Mouse (Mus musculus): ENCODE measurements around the gene Abcc2. TPM values are rescaled to one million over a fixed set of nuclear protein-coding genes. Genes with fewer than 3 reads are reported as not detected.

Abcc2 gene
- polyA plus RNA-seq, 1 experiment from 2014 or later = not detected

DNA sequence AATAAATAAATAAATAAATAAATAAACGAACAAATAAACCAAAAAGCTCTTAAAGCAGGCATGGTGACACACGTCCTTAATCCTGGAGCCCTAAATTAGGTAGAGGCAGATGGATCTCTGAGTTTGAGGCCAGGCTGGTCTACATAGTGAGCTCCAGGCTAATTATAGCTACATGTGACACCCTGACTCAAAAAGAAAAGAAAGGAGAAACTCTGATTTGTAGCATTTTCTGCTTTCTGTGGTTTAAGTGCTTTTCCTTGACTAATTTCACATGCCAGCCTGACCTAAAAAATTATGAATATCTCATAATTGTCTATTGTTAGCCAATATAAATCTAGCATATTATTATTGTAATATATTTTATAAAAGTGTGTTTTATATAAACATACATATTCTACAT, 19.6 kb upstream of the Abcc2 start:
- H3K9me3 ChIP-seq = no peaks in the 10 kb centered on the region
- no peaks in the 10 kb centered on the region for H3K36me3 ChIP-seq (replicated peaks)
- 79% methylated on average over 2 of the region's 2 CpGs for WGBS
- no peak overlapping the region for H3K27ac ChIP-seq
- no peaks in the 10 kb centered on the region for H3K4me1 ChIP-seq
- no peak overlapping the region for H3K4me2 ChIP-seq
- ATAC-seq (ENCODE audit: low FRiP score) = no peak
- H3K9ac ChIP-seq = no peak overlapping the region
- H3K4me3 ChIP-seq (replicated peaks) = no peak overlapping the region
- no peaks in the 10 kb centered on the region for H3K27me3 ChIP-seq

DNA sequence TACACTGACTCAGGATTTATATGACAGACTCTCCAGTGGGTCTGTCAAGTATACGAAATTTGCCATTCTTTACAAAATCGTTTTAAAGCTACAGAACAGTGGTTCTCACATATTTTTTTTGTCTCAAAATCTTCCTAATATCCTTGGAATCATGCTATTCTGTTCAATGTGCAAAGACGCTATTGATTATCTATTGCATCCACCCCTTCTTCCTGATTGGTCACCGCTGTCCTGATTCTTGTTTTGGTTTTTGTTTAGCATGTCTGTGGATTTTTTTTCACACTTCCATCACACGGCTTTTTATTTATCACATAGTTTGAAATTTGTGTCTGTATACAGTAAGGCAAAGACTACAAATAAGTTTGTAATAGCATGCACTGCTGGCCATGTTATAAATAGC, 15.5 kb upstream of the Abcc2 start:
- H3K27ac ChIP-seq = no peak overlapping the region
- H3K4me2 ChIP-seq = no peak overlapping the region
- H3K4me3 ChIP-seq (replicated peaks) = no peak overlapping the region
- H3K9ac ChIP-seq = no peak overlapping the region
- WGBS = 90% methylated on average over 5 of the region's 5 CpGs
- H3K4me1 ChIP-seq = no peaks in the 10 kb centered on the region
- no peak for ATAC-seq (ENCODE audit: low FRiP score)
- no peaks in the 10 kb centered on the region for H3K36me3 ChIP-seq (replicated peaks)
- no peaks in the 10 kb centered on the region for H3K27me3 ChIP-seq
- H3K9me3 ChIP-seq = no peaks in the 10 kb centered on the region

DNA sequence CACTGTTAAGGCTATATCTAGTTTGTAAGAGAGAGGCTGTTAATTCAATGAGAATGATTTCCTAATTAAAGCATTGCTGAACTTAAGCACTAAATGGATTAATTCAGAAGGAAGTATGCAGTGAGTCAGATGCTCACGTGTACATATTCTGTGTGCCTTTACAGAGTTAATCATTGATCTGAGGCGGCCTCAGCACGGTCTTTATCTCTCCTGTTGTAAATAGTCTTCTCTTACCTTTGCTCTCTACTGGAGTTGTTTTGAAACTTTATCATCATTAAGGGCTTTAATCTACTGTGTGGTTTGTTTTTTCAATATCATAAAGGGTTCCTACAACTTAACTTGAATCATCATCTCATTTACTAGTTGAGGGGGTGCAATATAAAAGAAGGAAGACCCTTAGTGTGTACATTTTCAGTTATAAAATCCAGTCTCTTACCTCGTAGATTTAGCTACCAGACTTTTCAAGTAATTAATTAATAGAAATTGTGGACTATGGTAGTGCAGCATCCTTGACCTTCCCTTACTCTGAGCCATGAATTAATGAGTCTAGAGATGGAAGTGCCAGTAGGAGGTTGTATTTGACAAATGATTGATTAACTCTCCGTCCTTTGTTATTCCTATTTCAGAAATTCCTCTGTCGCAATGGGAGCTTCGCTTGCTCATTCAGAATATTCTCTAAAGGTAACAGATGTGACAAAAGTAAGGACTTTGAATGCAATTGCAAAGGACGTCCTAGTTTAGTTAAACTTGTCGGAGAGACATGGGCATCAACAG, 14.3 kb upstream of the Abcc2 start:
- Histone ChIP-seq H3K27me3 (no peaks in the 10 kb centered on the region), H3K9ac (no peak overlapping the region), H3K4me3 (replicated peaks) (no peak overlapping the region), H3K4me1 (no peaks in the 10 kb centered on the region), H3K4me2 (no peak overlapping the region), H3K36me3 (replicated peaks) (no peaks in the 10 kb centered on the region), H3K9me3 (no peaks in the 10 kb centered on the region), H3K27ac (no peak overlapping the region)
- 86% methylated on average over 9 of the region's 9 CpGs for WGBS
- no peak for ATAC-seq (ENCODE audit: low FRiP score)

DNA sequence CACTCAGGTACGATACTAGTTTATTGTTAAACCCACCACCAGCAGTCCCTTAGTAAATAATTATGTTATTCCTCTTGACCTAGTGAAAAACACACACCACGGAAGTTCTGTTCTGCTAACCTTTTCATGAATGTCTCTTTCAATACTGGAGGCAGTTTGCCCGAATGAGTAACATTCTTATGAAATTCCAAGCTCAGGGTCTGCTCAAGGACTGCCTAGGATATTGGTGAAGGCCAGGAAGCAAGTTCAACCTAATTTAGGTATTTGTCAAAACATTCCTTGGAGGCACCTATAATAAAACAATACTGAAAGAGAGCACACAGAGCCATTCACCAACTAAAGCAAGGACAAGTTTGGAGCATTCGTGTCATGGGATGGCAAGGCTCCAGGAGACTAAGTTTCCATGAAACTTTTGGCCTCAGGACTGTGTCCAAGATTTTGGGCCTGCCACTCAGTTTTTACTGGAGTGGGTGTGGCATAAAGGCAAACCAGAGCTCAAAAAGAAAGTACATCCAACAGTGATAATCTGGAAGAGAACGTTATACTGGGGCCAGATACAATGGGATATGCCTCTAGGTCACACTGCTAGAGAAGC, 12.5 kb upstream of the Abcc2 start:
- no peak for ATAC-seq (ENCODE audit: low FRiP score)
- H3K36me3 ChIP-seq (replicated peaks) = no peaks in the 10 kb centered on the region
- no peak overlapping the region for H3K4me3 ChIP-seq (replicated peaks)

DNA sequence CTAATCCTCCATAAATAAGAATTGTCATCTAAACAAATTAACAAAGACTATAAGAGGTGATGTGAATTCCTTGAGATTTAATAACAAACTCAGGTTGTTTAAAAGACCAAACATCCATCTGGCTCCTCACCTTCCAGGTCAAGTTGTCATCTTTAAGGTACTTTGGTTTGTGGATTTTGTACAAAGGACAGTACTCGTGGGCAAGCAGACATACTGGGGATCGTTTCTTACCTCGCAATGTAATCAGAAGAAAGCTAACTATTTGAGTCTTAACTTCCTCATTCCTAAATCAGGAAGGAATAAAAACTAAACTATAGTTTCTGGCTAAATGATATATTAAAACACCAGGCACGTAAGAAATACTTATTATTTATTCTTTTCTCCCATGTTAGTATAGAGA, 11.4 kb upstream of the Abcc2 start:
- Histone ChIP-seq H3K9me3 (no peaks in the 10 kb centered on the region), H3K4me3 (replicated peaks) (no peak overlapping the region), H3K27me3 (no peaks in the 10 kb centered on the region), H3K36me3 (replicated peaks) (no peaks in the 10 kb centered on the region), H3K9ac (no peak overlapping the region), H3K4me1 (no peaks in the 10 kb centered on the region), H3K27ac (no peak overlapping the region), H3K4me2 (no peak overlapping the region)
- WGBS = 90% methylated on average over 4 of the region's 4 CpGs
- no peak for ATAC-seq (ENCODE audit: low FRiP score)

More for the DNA sequence above, 12.5 kb upstream of the Abcc2 start:
- 81% methylated on average over 5 of the region's 5 CpGs for WGBS
- no peak overlapping the region for H3K27ac ChIP-seq
- no peaks in the 10 kb centered on the region for H3K4me1 ChIP-seq
- H3K9me3 ChIP-seq = no peaks in the 10 kb centered on the region
- no peak overlapping the region for H3K9ac ChIP-seq
- no peak overlapping the region for H3K4me2 ChIP-seq
- no peaks in the 10 kb centered on the region for H3K27me3 ChIP-seq

- H3K4me1 ChIP-seq = no peaks in the 10 kb centered on the region
- H3K4me2 ChIP-seq = no peak overlapping the region
- H3K27me3 ChIP-seq = no peaks in the 10 kb centered on the region
- H3K27ac ChIP-seq = no peak overlapping the region
- ATAC-seq (ENCODE audit: low FRiP score) = no peak
- H3K4me3 ChIP-seq (replicated peaks) = no peak overlapping the region
- H3K9me3 ChIP-seq = no peaks in the 10 kb centered on the region
- H3K36me3 ChIP-seq (replicated peaks) = no peaks in the 10 kb centered on the region
- WGBS = 86% methylated on average over 5 of the region's 5 CpGs
- no peak overlapping the region for H3K9ac ChIP-seq
Measured at GRCm38 (mm10) chr19:43771499-43771969, 10.5 kb upstream of the Abcc2 start.

DNA sequence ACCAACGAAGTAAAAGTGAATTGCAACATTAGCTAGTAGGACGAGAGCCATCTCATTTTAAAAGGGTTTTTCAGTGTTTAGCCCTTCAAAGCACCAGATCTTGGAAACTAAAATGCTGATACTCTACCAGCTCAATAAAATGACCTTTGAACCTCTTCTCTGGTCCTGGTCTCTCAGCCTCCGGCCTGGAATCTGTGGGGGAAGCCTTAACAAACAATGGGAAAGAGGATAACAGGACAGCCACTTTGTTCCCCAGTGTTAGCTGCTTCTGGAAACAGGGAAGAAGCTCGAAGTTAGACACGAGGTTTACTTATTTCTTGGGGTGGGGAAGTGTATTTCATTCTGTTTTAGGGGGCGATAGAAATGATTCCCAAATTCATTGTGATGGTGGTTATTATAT, 9.7 kb upstream of the Abcc2 start:
- no peak overlapping the region for H3K27ac ChIP-seq
- 55% methylated on average over 6 of the region's 6 CpGs for WGBS
- no peaks in the 10 kb centered on the region for H3K9me3 ChIP-seq
- H3K27me3 ChIP-seq = no peaks in the 10 kb centered on the region
- no peaks in the 10 kb centered on the region for H3K4me1 ChIP-seq
- no peaks in the 10 kb centered on the region for H3K36me3 ChIP-seq (replicated peaks)
- H3K4me2 ChIP-seq = no peak overlapping the region
- no peak overlapping the region for H3K4me3 ChIP-seq (replicated peaks)
- H3K9ac ChIP-seq = no peak overlapping the region
- no peak for ATAC-seq (ENCODE audit: low FRiP score)

GRCm38 (mm10) chr19:43775433-43775832, 6.6 kb upstream of the Abcc2 start:
- H3K9ac ChIP-seq = no peak overlapping the region
- H3K4me3 ChIP-seq (replicated peaks) = no peak overlapping the region
- H3K4me1 ChIP-seq = no peaks in the 10 kb centered on the region
- no peak for ATAC-seq (ENCODE audit: low FRiP score)
- H3K9me3 ChIP-seq = no peaks in the 10 kb centered on the region
- no peak overlapping the region for H3K4me2 ChIP-seq
- no peaks in the 10 kb centered on the region for H3K36me3 ChIP-seq (replicated peaks)
- no peak overlapping the region for H3K27ac ChIP-seq
- no peaks in the 10 kb centered on the region for H3K27me3 ChIP-seq
- 83% methylated on average over 10 of the region's 10 CpGs for WGBS

DNA sequence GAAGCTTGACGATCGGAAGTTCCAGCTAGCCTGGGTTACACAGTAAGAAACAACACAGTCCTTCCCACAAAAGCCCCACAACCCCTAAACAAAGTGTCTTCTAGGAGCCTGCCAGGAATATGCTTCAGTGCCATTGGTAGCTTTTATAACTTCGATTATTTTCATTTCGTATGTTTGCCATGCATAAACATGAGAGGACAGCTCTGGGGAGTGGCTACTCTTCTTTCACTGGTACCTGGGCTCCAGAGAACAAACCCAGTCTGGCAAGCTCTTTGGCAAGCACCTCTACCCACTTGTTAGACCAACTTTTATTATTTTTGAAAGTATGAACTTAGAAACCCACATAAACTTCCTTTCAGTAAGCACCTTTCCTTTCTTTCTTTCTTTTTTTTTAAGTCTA, 5.4 kb upstream of the Abcc2 start:
- ATAC-seq (ENCODE audit: low FRiP score) = no peak
- Histone ChIP-seq H3K9ac (no peak overlapping the region), H3K27me3 (no peaks in the 10 kb centered on the region), H3K4me2 (no peak overlapping the region), H3K9me3 (no peaks in the 10 kb centered on the region), H3K4me1 (no peaks in the 10 kb centered on the region), H3K4me3 (replicated peaks) (no peak overlapping the region), H3K36me3 (replicated peaks) (no peaks in the 10 kb centered on the region), H3K27ac (no peak overlapping the region)
- whole genome bisulfite sequencing = 87% methylated on average over 4 of the region's 4 CpGs

DNA sequence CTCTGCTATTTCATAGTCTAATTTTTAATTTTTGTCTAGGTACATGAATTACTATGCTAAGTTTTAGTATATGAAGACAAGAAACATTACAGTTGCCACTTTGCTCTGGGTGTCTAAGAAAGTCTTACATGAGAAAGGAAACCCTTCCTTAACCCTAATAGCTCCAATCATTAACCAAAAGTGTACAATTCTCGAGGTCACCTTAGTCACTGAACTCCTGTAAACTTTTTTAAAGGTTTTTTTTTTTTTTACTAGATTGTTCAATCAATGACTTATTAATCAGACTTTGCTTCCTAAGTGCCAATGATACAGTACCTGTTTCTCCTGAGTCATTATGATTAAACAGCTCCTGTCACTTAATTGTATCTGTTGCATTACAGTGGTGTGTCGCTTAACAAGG, 4.7 kb upstream of the Abcc2 start:
- Histone ChIP-seq H3K36me3 (replicated peaks) (no peaks in the 10 kb centered on the region), H3K9ac (no peak overlapping the region), H3K4me2 (no peak overlapping the region), H3K4me3 (replicated peaks) (no peak overlapping the region), H3K9me3 (no peaks in the 10 kb centered on the region), H3K27me3 (no peaks in the 10 kb centered on the region), H3K27ac (no peak overlapping the region), H3K4me1 (no peaks in the 10 kb centered on the region)
- no peak for ATAC-seq (ENCODE audit: low FRiP score)
- WGBS = 75% methylated on average over 2 of the region's 2 CpGs

GRCm38 (mm10) chr19:43780391-43780790, 1.6 kb upstream of the Abcc2 start:
- H3K9me3 ChIP-seq = no peaks in the 10 kb centered on the region
- H3K4me1 ChIP-seq = no peaks in the 10 kb centered on the region
- no peak overlapping the region for H3K4me2 ChIP-seq
- H3K9ac ChIP-seq = no peak overlapping the region
- no peaks in the 10 kb centered on the region for H3K27me3 ChIP-seq
- no peak overlapping the region for H3K27ac ChIP-seq
- WGBS = 89% methylated on average over 5 of the region's 5 CpGs
- H3K4me3 ChIP-seq (replicated peaks) = no peak overlapping the region
- no peak for ATAC-seq (ENCODE audit: low FRiP score)
- H3K36me3 ChIP-seq (replicated peaks) = no peaks in the 10 kb centered on the region

GRCm38 (mm10) chr19:43784761-43785160, 2.8 kb downstream of the Abcc2 start:
- no peak for ATAC-seq (ENCODE audit: low FRiP score)
- WGBS = 83% methylated on average over 8 of the region's 8 CpGs

More at GRCm38 (mm10) chr19:43784761-43785160, 2.8 kb downstream of the Abcc2 start:
- Histone ChIP-seq H3K27ac (no peak overlapping the region), H3K27me3 (no peaks in the 10 kb centered on the region), H3K4me3 (replicated peaks) (no peak overlapping the region), H3K36me3 (replicated peaks) (no peaks in the 10 kb centered on the region), H3K9ac (no peak overlapping the region), H3K4me2 (no peak overlapping the region), H3K4me1 (no peaks in the 10 kb centered on the region), H3K9me3 (no peaks in the 10 kb centered on the region)

All from forebrain, embryonic 12.5 days (tissue).